Mouse (Mus musculus) left cerebral cortex, adult 6 months (tissue): ENCODE data around the gene Clasrp. TPM values are rescaled to one million over a fixed set of nuclear protein-coding genes. Genes with fewer than 3 reads are reported as not detected.

Experiments
- long read RNA-seq, 2 experiments: library from polyadenylated mRNA; unstranded; transcript quantifications; one replicate each; pipeline ENCODE4 v2.0.0; 2019 to 2020
- polyA plus RNA-seq: library from polyadenylated mRNA; unstranded; fragments of <200 nt; fragmentation: Nextera tagmentation; gene quantifications from 2 replicates; pipeline ENCODE4 v1.2.3, GENCODE M21; 2021

The Clasrp gene
- 9.7 and 15.1 TPM in 2 replicates for polyA plus RNA-seq
- long read RNA-seq, experiment 1, transcript Clasrp-201 (21 exons, 2,180 nt): major isoform, 30 of 144 reads
- long read RNA-seq, experiment 1, transcript Clasrp-209 (21 exons, 2,151 nt): minor isoform, 14 of 144 reads
- long read RNA-seq, experiment 1, partial matches to known transcripts: 14 of 144 reads
- long read RNA-seq, experiment 1, other reads (novel, unspliced or antisense): 86 of 144 reads
- long read RNA-seq, experiment 2, transcript Clasrp-201 (21 exons, 2,180 nt): major isoform, 8 of 17 reads
- long read RNA-seq, experiment 2, partial matches to known transcripts: 5 of 17 reads
- long read RNA-seq, experiment 2, other reads (novel, unspliced or antisense): 4 of 17 reads

GRCm38 (mm10) chr7:19603849-19604605 is at the start of gene Clasrp:
Clasrp (minus strand) TSS chr7:19604486.

DNA sequence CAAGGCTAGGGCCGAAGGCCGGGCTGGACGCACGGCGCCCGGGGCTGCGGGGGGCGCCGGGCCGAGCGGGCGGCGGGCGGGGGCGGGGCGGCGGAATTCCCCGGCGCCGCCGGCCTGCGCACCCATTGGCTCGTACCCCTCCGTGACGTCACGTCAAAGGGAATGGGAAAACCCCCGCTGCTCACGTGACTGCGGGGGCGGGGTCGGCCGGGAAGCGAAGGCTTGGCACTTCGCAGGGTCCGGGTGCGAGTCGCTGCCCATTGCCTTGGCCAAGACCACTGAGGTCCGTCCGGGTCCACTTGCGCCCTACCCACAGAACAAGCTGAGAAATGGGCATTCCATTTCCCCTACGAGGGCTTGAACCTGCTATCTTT is 25.1 kb upstream of the Clasrp start, which contains the start of gene Relb:
Gene Relb, minus strand, starts transcription at position 78 of the 374 bp plus-strand sequence.

GRCm38 (mm10) chr7:19577141-19577852 is 27.0 kb downstream of the Clasrp start, which contains the start of the genes Zfp296 and Gemin7:
Zfp296 (plus strand) TSS chr7:19577287.
Gemin7 (minus strand) TSS chr7:19577595.

DNA sequence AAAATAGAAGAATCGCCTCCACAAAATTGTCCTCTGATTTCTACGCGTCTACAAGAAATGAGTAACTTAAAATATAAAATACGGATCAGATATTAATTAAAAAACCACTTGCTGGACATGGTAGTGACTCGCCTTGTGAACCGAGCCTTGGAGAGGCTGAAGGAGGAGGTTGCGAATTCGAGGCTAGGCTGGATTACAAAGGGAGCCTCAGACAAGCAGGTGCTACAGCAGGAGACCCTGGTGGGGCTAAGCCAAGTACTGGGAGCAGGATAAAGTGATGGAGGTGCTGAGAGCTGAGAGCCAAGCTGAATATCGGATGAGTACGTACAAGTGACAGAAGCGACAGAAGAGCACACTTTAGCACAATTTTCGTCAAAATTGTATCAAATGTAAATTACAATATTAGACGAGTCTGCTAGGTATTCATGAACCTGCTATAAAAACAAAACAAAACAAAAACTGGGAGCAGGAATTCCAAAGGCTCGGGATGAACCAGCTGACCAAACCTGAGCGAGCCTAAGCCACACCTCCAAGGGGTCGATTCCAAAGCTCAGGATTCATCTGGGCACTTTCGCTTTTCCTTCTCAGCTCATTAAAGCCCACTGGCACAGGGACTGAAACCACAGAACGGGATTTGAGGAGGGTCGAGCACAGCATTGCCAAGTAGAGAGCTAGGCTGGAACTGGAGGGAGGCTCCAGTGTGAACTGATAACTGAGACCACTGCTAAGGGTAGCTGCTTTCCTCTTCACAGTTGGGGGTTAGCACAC is 41.5 kb downstream of the Clasrp start, which contains the start of gene Ppp1r37:
Gene Ppp1r37, minus strand, starts transcription at position 434 of the 768 bp plus-strand sequence.

Other genes starting within 250 kb of the Clasrp start
- gene Cd3eap, start 245.0 kb downstream of the Clasrp start, polyA plus RNA-seq: 15.0 and 15.5 TPM in 2 replicates
- 0.76 and 2.5 TPM in 2 replicates for gene Ppp1r13l, start 244.7 kb downstream of the Clasrp start, polyA plus RNA-seq
- gene Ercc2, start 222.5 kb downstream of the Clasrp start, polyA plus RNA-seq: 3.6 and 6.7 TPM in 2 replicates
- gene Klc3, start 200.4 kb downstream of the Clasrp start, polyA plus RNA-seq: 1.6 TPM in 2 replicates
- 0.15 and 0.31 TPM in 2 replicates for gene Ckm, start 199.7 kb downstream of the Clasrp start, polyA plus RNA-seq
- gene Mark4, start 145.7 kb downstream of the Clasrp start, polyA plus RNA-seq: 6.0 and 12.2 TPM in 2 replicates
- 0.25 and 0.54 TPM in 2 replicates for gene Exoc3l2, start 141.2 kb downstream of the Clasrp start, polyA plus RNA-seq
- 3.6 and 3.8 TPM in 2 replicates for gene Bloc1s3, start 96.1 kb downstream of the Clasrp start, polyA plus RNA-seq
- gene Trappc6a, start 96.1 kb downstream of the Clasrp start, polyA plus RNA-seq: 37.7 and 37.9 TPM in 2 replicates
- 1.3 and 2.3 TPM in 2 replicates for gene Nkpd1, start 86.6 kb downstream of the Clasrp start, polyA plus RNA-seq
- 2.7 and 31.4 TPM in 2 replicates for gene Ppp1r37, start 41.4 kb downstream of the Clasrp start, polyA plus RNA-seq
- 3.1 and 3.6 TPM in 2 replicates for gene Zfp296, start 27.2 kb downstream of the Clasrp start, polyA plus RNA-seq
- gene Gemin7, start 26.9 kb downstream of the Clasrp start, polyA plus RNA-seq: 140 and 141 TPM in 2 replicates
- 5.7 and 8.2 TPM in 2 replicates for gene Relb, start 25.0 kb upstream of the Clasrp start, polyA plus RNA-seq
- gene Clptm1, start 60.5 kb upstream of the Clasrp start, polyA plus RNA-seq: 86.9 and 119 TPM in 2 replicates
- gene Apoc2, start 73.5 kb upstream of the Clasrp start, polyA plus RNA-seq: not detected in 2 replicates
- gene Gm44805, start 76.9 kb upstream of the Clasrp start, polyA plus RNA-seq: not detected in 2 replicates
- not detected in 2 replicates for gene Apoc4, start 77.0 kb upstream of the Clasrp start, polyA plus RNA-seq
- 1.7 and 5.7 TPM in 2 replicates for gene Apoc1, start 88.2 kb upstream of the Clasrp start, polyA plus RNA-seq
- 7,501 and 8,830 TPM in 2 replicates for gene Apoe, start 94.7 kb upstream of the Clasrp start, polyA plus RNA-seq
- gene Tomm40, start 111.0 kb upstream of the Clasrp start, polyA plus RNA-seq: 148 and 163 TPM in 2 replicates
- 5.5 and 5.7 TPM in 2 replicates for gene Nectin2, start 146.0 kb upstream of the Clasrp start, polyA plus RNA-seq
- gene Bcam, start 166.5 kb upstream of the Clasrp start, polyA plus RNA-seq: 6.3 and 14.9 TPM in 2 replicates
- 0.18 TPM in 1 of 2 replicates, not detected in the other for gene Cblc, start 192.3 kb upstream of the Clasrp start, polyA plus RNA-seq
- 0.25 and 0.68 TPM in 2 replicates for gene Bcl3, start 218.3 kb upstream of the Clasrp start, polyA plus RNA-seq
- gene Gm19345, start 247.5 kb upstream of the Clasrp start, polyA plus RNA-seq: 3.5 and 4.1 TPM in 2 replicates